Mouse (Mus musculus): ENCODE measurements around the gene Glg1. TPM values are rescaled to one million over a fixed set of nuclear protein-coding genes. Genes with fewer than 3 reads are reported as not detected.
A peak's percentile ranks its signal among the peaks of the same experiment; 100 is the strongest.

The Glg1 gene
- polyA plus RNA-seq, 1 experiment, result 40.8 TPM

DNA sequence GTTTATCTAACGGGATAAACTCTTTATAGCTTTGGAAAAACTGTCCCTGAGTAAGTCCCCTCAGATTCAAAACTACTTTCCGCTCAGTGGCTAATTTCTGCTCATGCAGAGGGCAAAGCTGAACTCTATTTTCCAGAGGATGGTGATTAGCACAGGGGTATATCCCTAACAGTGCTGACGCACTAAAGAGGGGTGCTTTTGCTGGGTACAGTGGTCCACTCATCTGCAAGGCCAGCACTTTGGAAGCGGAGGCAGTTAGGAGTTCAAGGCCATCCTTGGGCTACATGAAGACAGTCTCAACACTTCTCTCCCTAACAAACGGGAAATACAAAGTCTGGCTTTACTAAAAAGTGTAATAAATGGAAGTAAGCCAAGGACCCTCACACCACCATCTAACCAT is 45.6 kb downstream of the Glg1 start:
- WGBS, result 87% methylated on average over 5 of the region's 5 CpGs
- Histone ChIP-seq H3K36me3 (ENCODE audit: control insufficient read depth, insufficient read depth, low read length) (no peaks in the 10 kb centered on the region), H3K27me3 (replicated peaks; ENCODE audit: control insufficient read depth, insufficient read depth, low read length) (no peaks in the 10 kb centered on the region), H3K4me3 (ENCODE audit: insufficient read depth, low read depth, low read length) (no peak overlapping the region), H3K27ac (ENCODE audit: insufficient read depth, low read depth, low read length) (no peak overlapping the region), H3K4me1 (ENCODE audit: control insufficient read depth, insufficient read depth, low read length) (peaks cover 5% of the 10 kb centered on the region; the same call in 1 of the 2 replicates)
- no peak for DNase-seq
- TF ChIP-seq CTCF (conservative IDR thresholded peaks at IDR 0.05; ENCODE audit: insufficient read depth, insufficient read length, low read depth, low read length) (no peak), POLR2A (IDR thresholded peaks at IDR 0.05; ENCODE audit: low read depth, low read length) (no peak)

DNA sequence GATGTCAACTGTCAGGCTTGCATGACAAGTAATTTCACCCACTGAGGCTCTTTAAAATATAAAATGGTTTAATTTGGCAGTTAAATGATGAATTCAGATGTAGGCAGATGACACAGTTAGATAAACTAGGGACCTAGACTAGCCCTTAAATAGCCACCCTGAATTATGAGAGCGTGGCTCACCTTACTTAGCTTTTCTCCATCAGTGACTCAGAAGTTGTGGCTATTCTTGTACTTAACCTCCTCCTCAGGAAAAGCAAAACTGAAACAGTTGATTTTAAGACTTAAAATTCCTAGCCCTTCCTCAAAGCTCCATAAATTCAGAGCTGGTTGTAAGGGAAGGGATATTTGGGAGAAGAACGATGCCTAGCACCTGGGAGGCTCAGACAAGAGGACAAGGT is 47.8 kb downstream of the Glg1 start:
- DNase-seq, result no peak
- Histone ChIP-seq H3K27ac (ENCODE audit: insufficient read depth, low read depth, low read length) (no peak overlapping the region), H3K4me1 (ENCODE audit: control insufficient read depth, insufficient read depth, low read length) (peaks cover 5% of the 10 kb centered on the region; the same call in 1 of the 2 replicates), H3K27me3 (replicated peaks; ENCODE audit: control insufficient read depth, insufficient read depth, low read length) (no peaks in the 10 kb centered on the region), H3K4me3 (ENCODE audit: insufficient read depth, low read depth, low read length) (no peak overlapping the region), H3K36me3 (ENCODE audit: control insufficient read depth, insufficient read depth, low read length) (no peaks in the 10 kb centered on the region)
- 84% methylated on average over 2 of the region's 2 CpGs for WGBS
- TF ChIP-seq CTCF (conservative IDR thresholded peaks at IDR 0.05; ENCODE audit: insufficient read depth, insufficient read length, low read depth, low read length), result no peak
- no peak for TF ChIP-seq POLR2A (IDR thresholded peaks at IDR 0.05; ENCODE audit: low read depth, low read length)

DNA sequence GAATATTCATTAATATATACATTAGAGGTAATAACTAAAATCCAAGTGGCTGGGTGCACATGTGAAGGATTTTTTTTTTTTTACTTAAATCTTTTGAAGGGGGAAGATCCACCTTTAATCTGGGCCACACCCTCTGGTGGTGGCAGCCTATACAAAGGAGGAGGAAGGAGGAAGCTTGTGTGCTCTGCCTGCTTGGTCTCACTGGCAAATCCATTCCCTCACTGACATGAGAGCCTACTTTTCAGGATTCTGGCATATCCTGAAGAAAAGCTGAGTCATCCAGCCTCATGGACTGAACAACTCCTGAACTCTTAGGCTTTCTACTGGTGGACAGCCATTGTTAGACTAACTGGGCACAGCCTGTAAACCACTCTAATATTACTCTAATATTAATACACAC is 49.1 kb downstream of the Glg1 start:
- no peak overlapping the region for H3K27ac ChIP-seq (ENCODE audit: insufficient read depth, low read depth, low read length)
- no peaks in the 10 kb centered on the region for H3K36me3 ChIP-seq (ENCODE audit: control insufficient read depth, insufficient read depth, low read length)
- peak; percentile 23 for DNase-seq
- no peaks in the 10 kb centered on the region for H3K27me3 ChIP-seq (replicated peaks; ENCODE audit: control insufficient read depth, insufficient read depth, low read length)
- H3K4me1 ChIP-seq (ENCODE audit: control insufficient read depth, insufficient read depth, low read length), result peaks cover 5% of the 10 kb centered on the region; the same call in 1 of the 2 replicates
- no peak overlapping the region for H3K4me3 ChIP-seq (ENCODE audit: insufficient read depth, low read depth, low read length)
- TF ChIP-seq CTCF (conservative IDR thresholded peaks at IDR 0.05; ENCODE audit: insufficient read depth, insufficient read length, low read depth, low read length), result no peak
- no peak for TF ChIP-seq POLR2A (IDR thresholded peaks at IDR 0.05; ENCODE audit: low read depth, low read length)

DNA sequence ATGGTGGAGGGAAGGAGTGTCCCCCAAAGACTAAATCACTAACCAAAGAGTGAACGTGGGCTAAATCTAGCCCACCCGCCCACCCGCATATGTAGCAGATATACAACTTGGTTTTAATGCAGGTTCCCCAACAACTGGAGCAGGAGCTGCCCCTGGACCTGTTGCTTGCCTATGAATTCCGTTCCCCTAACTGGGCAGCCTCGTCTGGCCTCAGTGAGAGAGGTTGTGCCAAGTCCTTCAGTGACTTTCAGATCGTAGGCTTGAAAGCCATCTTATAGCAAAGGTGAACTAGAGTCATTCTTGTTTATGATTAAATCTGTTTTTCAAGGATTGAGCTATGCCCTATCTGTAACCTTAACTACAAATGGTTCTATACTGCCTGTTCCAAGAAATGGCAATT is 52.7 kb downstream of the Glg1 start:
- WGBS, result 66% methylated on average over 6 of the region's 6 CpGs
- Histone ChIP-seq H3K36me3 (ENCODE audit: control insufficient read depth, insufficient read depth, low read length) (no peaks in the 10 kb centered on the region), H3K27me3 (replicated peaks; ENCODE audit: control insufficient read depth, insufficient read depth, low read length) (no peaks in the 10 kb centered on the region), H3K27ac (ENCODE audit: insufficient read depth, low read depth, low read length) (peak overlapping the region; percentile 50), H3K4me1 (ENCODE audit: control insufficient read depth, insufficient read depth, low read length) (peaks cover 5% of the 10 kb centered on the region; the same call in 1 of the 2 replicates), H3K4me3 (ENCODE audit: insufficient read depth, low read depth, low read length) (no peak overlapping the region)
- no peak for TF ChIP-seq CTCF (conservative IDR thresholded peaks at IDR 0.05; ENCODE audit: insufficient read depth, insufficient read length, low read depth, low read length)
- TF ChIP-seq POLR2A (IDR thresholded peaks at IDR 0.05; ENCODE audit: low read depth, low read length), result no peak
- peak; percentile 28 for DNase-seq

DNA sequence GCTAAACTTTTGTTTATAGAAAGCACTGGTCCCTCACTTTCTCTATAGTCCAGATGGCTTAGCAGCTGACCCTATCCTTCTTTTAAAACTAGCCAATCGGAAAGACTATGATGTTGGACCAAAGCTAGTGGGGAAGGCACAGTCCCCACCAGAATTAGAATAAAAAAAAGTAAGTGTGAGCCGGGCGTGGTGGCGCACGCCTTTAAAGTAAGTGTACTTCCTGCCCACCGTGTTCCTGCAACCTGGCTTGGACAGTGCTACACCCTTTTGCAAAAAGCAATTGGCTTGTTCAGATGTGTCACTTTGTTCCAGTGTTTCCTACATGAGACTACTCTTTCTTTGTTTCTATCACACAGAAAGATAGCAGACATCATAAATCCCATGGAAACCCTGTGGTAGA is 54.0 kb downstream of the Glg1 start:
- Histone ChIP-seq H3K4me3 (ENCODE audit: insufficient read depth, low read depth, low read length) (no peak overlapping the region), H3K4me1 (ENCODE audit: control insufficient read depth, insufficient read depth, low read length) (peaks cover 3% of the 10 kb centered on the region; the same call in 1 of the 2 replicates), H3K27me3 (replicated peaks; ENCODE audit: control insufficient read depth, insufficient read depth, low read length) (no peaks in the 10 kb centered on the region), H3K27ac (ENCODE audit: insufficient read depth, low read depth, low read length) (no peak overlapping the region), H3K36me3 (ENCODE audit: control insufficient read depth, insufficient read depth, low read length) (no peaks in the 10 kb centered on the region)
- DNase-seq, result no peak
- 82% methylated on average over 6 of the region's 6 CpGs for WGBS
- TF ChIP-seq POLR2A (IDR thresholded peaks at IDR 0.05; ENCODE audit: low read depth, low read length) (no peak), CTCF (conservative IDR thresholded peaks at IDR 0.05; ENCODE audit: insufficient read depth, insufficient read length, low read depth, low read length) (no peak)

DNA sequence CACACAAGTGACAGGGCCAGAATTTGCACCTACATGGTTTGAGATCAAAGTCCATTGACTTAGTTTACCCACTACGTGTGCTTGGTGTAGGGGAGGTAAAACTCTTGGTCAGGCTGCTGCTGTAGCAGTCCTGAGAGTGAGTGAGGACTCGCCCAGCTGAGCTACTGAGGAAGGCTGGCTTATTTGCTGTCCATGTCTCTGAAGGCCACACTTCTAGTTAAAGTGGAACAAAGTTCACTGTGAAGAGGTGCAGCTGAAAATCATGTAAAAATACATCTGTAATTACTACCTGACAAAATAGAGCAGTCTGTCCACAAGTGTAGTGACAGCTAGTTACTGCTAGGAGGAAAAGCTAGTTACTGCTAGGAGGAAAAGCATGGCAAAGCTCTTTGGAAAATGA is 55.7 kb downstream of the Glg1 start:
- no peaks in the 10 kb centered on the region for H3K27me3 ChIP-seq (replicated peaks; ENCODE audit: control insufficient read depth, insufficient read depth, low read length)
- no peaks in the 10 kb centered on the region; the same call in 1 of the 2 replicates for H3K36me3 ChIP-seq (ENCODE audit: control insufficient read depth, insufficient read depth, low read length)
- TF ChIP-seq CTCF (conservative IDR thresholded peaks at IDR 0.05; ENCODE audit: insufficient read depth, insufficient read length, low read depth, low read length) (no peak), POLR2A (IDR thresholded peaks at IDR 0.05; ENCODE audit: low read depth, low read length) (no peak)
- peak; percentile 28 for DNase-seq
- 55% methylated on average over 2 of the region's 2 CpGs for WGBS
- H3K27ac ChIP-seq (ENCODE audit: insufficient read depth, low read depth, low read length), result no peak overlapping the region
- H3K4me3 ChIP-seq (ENCODE audit: insufficient read depth, low read depth, low read length), result no peak overlapping the region
- H3K4me1 ChIP-seq (ENCODE audit: control insufficient read depth, insufficient read depth, low read length), result peaks cover 3% of the 10 kb centered on the region; the same call in 1 of the 2 replicates

DNA sequence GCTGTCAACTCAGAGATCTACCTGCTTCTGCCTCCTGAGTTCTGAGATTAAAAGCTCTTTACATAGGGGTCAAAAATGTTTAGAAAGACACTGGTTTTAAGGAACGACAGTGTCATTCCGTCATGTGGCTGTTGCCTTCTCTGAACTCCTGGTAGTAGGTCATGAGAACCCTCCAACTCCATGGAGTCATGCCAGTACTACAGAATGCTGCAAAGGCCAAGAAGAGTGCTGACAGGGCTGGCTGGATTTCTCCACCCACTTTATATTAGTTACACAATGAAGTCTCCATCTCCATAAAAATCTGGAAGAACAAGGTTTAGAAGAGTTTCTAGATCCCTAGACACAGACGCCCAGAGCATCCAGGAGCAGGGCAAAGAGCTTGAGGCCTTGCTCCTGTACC is 61.0 kb downstream of the Glg1 start:
- H3K27ac ChIP-seq (ENCODE audit: insufficient read depth, low read depth, low read length), result no peak overlapping the region

More for the DNA sequence above, 61.0 kb downstream of the Glg1 start:
- no peaks in the 10 kb centered on the region for H3K27me3 ChIP-seq (replicated peaks; ENCODE audit: control insufficient read depth, insufficient read depth, low read length)
- peak; percentile 55 for DNase-seq
- peaks cover 3% of the 10 kb centered on the region; the same call in 1 of the 2 replicates for H3K4me1 ChIP-seq (ENCODE audit: control insufficient read depth, insufficient read depth, low read length)
- no peak for TF ChIP-seq CTCF (conservative IDR thresholded peaks at IDR 0.05; ENCODE audit: insufficient read depth, insufficient read length, low read depth, low read length)
- no peak for TF ChIP-seq POLR2A (IDR thresholded peaks at IDR 0.05; ENCODE audit: low read depth, low read length)
- H3K36me3 ChIP-seq (ENCODE audit: control insufficient read depth, insufficient read depth, low read length), result peaks cover 6% of the 10 kb centered on the region
- no peak overlapping the region for H3K4me3 ChIP-seq (ENCODE audit: insufficient read depth, low read depth, low read length)
- WGBS, result 56% methylated on average over 3 of the region's 3 CpGs
